Mouse (Mus musculus): ENCODE results near the gene Nckap5.

GRCm38 (mm10) chr1:126360531-126361220 lies 469.9 kb downstream of the Nckap5 start:
- TF ChIP-seq CTCF (IDR thresholded peaks at IDR 0.05; ENCODE audit: low read depth, low read length) (no peak), POLR2A (IDR thresholded peaks at IDR 0.05; ENCODE audit: insufficient read depth, low read length) (no peak)

All from ES-Bruce4 (cell line).